Mouse (Mus musculus): Measurements from ENCODE around the gene March6.

The March6 gene

DNA sequence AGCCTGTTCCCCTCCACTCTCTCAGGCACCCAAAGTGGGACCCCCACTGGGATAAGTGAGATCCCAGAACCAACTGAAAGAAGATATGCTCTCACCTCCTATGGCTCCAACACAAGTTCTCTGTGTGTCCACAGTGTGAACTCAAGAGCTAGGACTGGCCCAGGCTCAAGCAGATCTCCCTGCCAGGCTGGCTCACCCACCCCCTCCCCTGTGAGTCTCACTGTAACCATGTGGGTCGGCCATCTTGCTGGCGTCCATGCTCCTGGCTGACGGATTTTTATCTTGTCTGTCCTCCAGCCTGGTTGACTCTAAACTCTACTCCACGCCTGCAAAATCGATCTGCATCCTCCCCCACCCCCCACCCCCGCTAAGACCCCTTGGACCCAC is 113.5 kb downstream of the March6 start:
- no peak for DNase-seq (ENCODE audit: low read depth, low spot score)

DNA sequence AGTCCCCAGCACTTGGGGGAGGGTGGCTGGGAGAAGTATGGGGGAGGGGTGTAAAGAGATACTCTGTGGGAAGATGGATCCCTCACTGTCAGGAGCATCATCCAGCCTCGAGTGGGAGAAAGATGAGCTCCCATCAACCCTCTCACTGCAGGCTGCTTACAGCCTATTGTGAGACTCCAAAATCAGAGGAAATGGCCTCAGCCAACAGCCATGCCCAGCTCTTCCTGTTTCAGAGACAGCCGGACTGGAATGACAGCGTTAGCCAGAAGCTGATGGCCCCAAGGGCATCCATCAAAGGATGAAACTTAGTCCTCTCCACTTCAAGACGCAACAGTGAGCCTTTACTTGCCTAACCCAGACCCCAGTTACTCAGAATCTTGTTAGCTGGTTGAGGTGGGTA is 115.7 kb downstream of the March6 start:
- no peak for DNase-seq (ENCODE audit: low read depth, low spot score)

DNA sequence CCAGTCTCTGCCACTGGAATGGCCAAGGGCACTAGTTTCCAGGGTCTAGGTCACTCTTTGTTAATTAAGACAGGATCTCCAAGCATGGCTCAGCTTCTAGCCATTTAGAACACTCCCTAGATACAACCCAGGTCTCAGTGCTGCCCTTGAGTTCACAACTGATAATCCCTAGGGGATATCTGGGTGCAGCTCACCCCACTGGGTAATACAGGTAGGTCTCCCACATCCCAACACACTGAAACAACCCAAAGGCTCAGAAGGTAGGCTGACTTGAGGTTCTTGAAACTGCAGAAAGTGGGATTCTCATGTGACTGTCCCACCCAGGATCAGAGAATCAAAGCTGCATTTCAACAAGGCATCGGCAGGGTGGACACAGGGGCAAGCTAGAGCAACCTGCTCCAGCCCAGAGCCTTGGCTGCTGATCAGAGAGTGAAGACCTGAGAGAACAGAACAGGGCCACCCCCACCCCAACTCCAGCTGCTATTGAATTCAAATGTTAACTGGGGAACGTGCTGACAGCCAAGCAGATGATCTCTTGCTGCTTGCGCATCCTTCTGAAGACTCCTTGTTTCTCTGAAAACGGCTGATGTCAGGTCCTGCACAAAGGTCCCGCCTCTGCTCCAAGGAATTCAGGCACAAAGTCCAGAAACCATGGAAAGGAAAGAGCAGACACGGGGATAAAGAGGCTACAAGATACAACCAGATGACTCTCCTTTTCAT is 116.5 kb downstream of the March6 start:
- DNase-seq (ENCODE audit: low read depth, low spot score) = no peak

DNA sequence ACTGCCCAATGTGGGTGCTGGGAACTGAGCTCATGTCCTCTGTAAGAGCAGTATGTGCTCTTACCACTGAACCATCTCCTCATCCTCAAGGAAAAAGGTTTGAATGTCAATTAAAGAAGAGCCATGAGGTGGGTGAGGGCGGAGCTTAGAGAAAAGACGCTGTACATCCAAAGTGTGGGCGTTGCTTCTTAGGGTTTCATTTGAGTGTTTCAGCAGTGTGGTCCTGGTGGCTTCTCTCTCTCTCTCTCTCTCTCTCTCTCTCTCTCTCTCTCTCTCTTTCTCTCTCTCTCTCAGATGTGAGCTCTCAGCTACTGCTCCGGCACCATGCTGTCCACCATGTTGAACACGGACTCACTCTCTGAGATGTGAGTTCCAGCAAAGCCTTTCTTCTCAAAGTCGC is 117.2 kb downstream of the March6 start:
- DNase-seq (ENCODE audit: low read depth, low spot score) = no peak

DNA sequence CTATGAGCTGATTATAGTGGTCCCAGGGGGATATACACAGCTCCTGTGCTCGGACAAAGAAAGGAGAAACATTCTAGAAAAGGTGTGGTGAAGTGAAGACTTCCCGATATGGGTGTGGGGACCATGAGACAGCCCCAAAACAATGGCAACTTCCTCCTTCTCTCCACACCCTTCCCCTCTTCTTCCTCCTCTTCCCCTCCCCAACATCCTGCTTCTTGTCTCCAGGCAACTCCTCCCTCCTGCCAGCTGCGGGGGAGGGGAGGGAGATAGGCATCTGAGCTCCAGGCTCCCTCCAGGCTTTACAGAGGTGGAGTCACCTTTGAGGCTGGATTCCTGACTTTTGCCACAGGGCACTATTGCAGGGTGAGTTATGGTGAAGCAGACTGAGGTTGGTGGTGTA is 117.9 kb downstream of the March6 start:
- no peak for DNase-seq (ENCODE audit: low read depth, low spot score)

DNA sequence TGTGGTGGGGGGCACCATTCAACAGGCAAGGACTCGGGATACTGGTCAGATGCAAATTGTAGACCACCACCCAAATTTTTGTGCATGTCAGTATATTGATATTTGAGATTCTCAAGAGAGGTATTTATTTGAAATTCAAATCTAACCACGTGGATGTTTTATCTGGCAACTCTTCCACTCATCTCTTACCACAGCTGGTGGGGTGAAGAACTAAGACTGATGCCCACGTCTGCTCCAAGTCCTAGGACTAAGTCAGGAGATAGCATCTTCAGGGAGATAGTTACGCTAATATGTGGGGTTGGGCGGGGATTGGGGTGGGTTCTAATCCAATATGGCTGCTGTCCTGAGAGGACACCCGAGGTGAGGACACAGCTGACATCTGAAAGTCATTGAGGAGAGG is 118.4 kb downstream of the March6 start:
- no peak for DNase-seq (ENCODE audit: low read depth, low spot score)

DNA sequence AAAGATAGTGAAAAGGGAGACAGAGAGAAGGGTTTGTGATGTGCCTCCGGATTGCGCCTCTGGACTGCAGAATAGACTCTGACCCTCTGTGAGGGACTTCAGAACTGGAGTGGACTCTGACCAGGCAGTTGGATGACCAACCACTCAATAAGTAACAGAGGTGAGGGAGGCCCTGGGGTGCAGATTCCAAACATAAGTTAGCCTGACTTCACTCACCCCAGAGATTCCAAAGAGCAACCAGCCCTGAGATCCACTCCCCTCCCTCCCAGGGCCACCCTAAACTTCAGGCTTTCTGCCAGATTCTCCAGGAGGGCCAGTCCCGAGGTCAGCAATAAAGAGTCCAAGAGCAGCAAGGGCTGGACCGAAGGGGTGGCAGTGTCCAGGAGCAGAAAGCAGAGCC is 123.4 kb downstream of the March6 start:
- no peak for DNase-seq (ENCODE audit: low read depth, low spot score)

DNA sequence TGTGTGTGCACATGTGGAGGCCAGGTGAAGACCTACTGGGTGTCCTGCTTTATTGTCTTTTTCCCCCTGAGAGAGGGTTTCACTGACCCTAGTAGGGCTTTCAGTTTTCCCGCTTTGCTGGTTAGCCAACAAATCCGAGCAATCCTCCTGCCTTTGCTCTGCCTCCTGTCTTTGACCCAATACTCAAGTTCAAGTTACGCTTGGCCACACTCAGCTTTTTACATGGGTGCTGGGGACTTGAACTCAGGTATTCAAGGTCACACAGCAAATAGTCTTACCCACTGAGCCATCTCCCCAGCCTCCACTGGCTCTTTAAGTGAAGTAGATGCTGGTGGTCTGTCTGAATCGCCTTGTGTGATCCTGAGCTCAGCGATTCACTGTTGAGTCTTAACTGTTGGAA is 124.0 kb downstream of the March6 start:
- no peak for DNase-seq (ENCODE audit: low read depth, low spot score)

Measured in CD4-positive, CD25-positive, alpha-beta regulatory T cell, adult 2 months (primary cell).